Mouse (Mus musculus) right cerebral cortex, postnatal 36 days (tissue): ENCODE results near the gene Wdr61.
"Not testable (repeated sequence)": the region's sequence is repeated elsewhere in the genome, so short reads cannot be mapped to it uniquely, and the experiment has no call there.

ENCODE experiments used
- DNase-seq, 2 experiments: peaks; one replicate each; pipeline ENCODE4 v3.0.0; 2022; ENCODE audit warnings: low spot score in 2 of 2, mixed read lengths in 1 of 2

The Wdr61 gene

GRCm38 (mm10) chr9:54726315-54726714, 8.0 kb downstream of the Wdr61 start:
- DNase-seq, result no peak

GRCm38 (mm10) chr9:54722596-54722995, 11.7 kb downstream of the Wdr61 start:
- no peak for DNase-seq

GRCm38 (mm10) chr9:54722156-54722555, 12.2 kb downstream of the Wdr61 start:
- no peak for DNase-seq

GRCm38 (mm10) chr9:54717527-54717926, 16.8 kb downstream of the Wdr61 start:
- DNase-seq, result no peak

- DNase-seq, result no peak
These were observed 18.5 kb downstream of the Wdr61 start for GRCm38 (mm10) chr9:54715776-54716175.

- no peak for DNase-seq
These were observed 26.2 kb downstream of the Wdr61 start for GRCm38 (mm10) chr9:54708085-54708484.

GRCm38 (mm10) chr9:54707288-54707999, 26.9 kb downstream of the Wdr61 start:
- DNase-seq, result no peak

GRCm38 (mm10) chr9:54705561-54705960, 28.8 kb downstream of the Wdr61 start:
- no peak for DNase-seq

GRCm38 (mm10) chr9:54704361-54704760, 30.0 kb downstream of the Wdr61 start:
- DNase-seq, result no peak

GRCm38 (mm10) chr9:54702581-54702980, 31.7 kb downstream of the Wdr61 start:
- no peak for DNase-seq

GRCm38 (mm10) chr9:54700746-54701145, 33.6 kb downstream of the Wdr61 start:
- no peak for DNase-seq

- peak in 1 of 2 experiments; percentile 24 for DNase-seq
These were observed 34.2 kb downstream of the Wdr61 start for GRCm38 (mm10) chr9:54700174-54700475.

GRCm38 (mm10) chr9:54699345-54700173, 34.8 kb downstream of the Wdr61 start:
- peak; percentile 54 to 64 for DNase-seq

GRCm38 (mm10) chr9:54699087-54699344, 35.3 kb downstream of the Wdr61 start:
- DNase-seq, result no peak

- DNase-seq, result no peak
These were observed 35.8 kb downstream of the Wdr61 start, which contains the start of gene Dnaja4 for GRCm38 (mm10) chr9:54698318-54699086. Dnaja4 (plus strand) TSS chr9:54698873.

GRCm38 (mm10) chr9:54691241-54691805, 43.0 kb downstream of the Wdr61 start:
- not testable (repeated sequence) for DNase-seq

- not testable (repeated sequence) for DNase-seq
These were observed 43.6 kb downstream of the Wdr61 start for GRCm38 (mm10) chr9:54690697-54691096.

- no peak for DNase-seq
These were observed 44.9 kb downstream of the Wdr61 start for GRCm38 (mm10) chr9:54689446-54689845.

GRCm38 (mm10) chr9:54687246-54688236, 46.8 kb downstream of the Wdr61 start:
- DNase-seq, result no peak

GRCm38 (mm10) chr9:54683814-54684605, 50.3 kb downstream of the Wdr61 start:
- no peak for DNase-seq
